Mouse (Mus musculus): ENCODE results near the gene Nr2c1. TPM values are rescaled to one million over a fixed set of nuclear protein-coding genes. Genes with fewer than 3 reads are reported as not detected.

Gene Nr2c1
- polyA plus RNA-seq (2015; fragmentation: Nextera tagmentation; extraction: Ambion mirVana), result 6.4 and 6.8 TPM in 2 replicates

- no peaks in the 10 kb centered on the region for H3K36me3 ChIP-seq (ENCODE audit: control insufficient read depth, insufficient read depth)
- no peaks in the 10 kb centered on the region for H3K27me3 ChIP-seq (ENCODE audit: control insufficient read depth, insufficient read depth, low read length)
- H3K4me3 ChIP-seq (ENCODE audit: low read length), result peak within 1 kb of the TSS; percentile 97
- H3K9ac ChIP-seq (ENCODE audit: low read length), result peak within 1 kb of the TSS; percentile 98
- H3K27ac ChIP-seq (ENCODE audit: low read length), result peak within 1 kb of the TSS; percentile 97
- peak; percentile 93 for ATAC-seq (replicated peaks; ENCODE audit: extremely low read depth, insufficient read depth, low FRiP score)
- H3K4me2 ChIP-seq (ENCODE audit: low read depth, low read length), result peak within 1 kb of the TSS; percentile 61
- under 1% methylated on average over 64 of the region's 64 CpGs for WGBS
- H3K9me3 ChIP-seq (replicated peaks; ENCODE audit: control insufficient read depth, low read length), result no peaks in the 10 kb centered on the region
- peaks cover 14% of the 10 kb centered on the region for H3K4me1 ChIP-seq (ENCODE audit: control insufficient read depth, insufficient read depth, low read length)
Measured at GRCm38 (mm10) chr10:94147756-94148531, at the start of gene Nr2c1. TSS of gene Nr2c1 (plus strand) at chr10:94148023.

- Histone ChIP-seq H3K27ac (ENCODE audit: low read length) (no peak overlapping the region), H3K4me2 (ENCODE audit: low read depth, low read length) (no peak overlapping the region), H3K27me3 (ENCODE audit: control insufficient read depth, insufficient read depth, low read length) (no peaks in the 10 kb centered on the region), H3K9ac (ENCODE audit: low read length) (no peak overlapping the region), H3K4me3 (ENCODE audit: low read length) (no peak overlapping the region), H3K36me3 (ENCODE audit: control insufficient read depth, insufficient read depth) (peaks cover 4% of the 10 kb centered on the region), H3K4me1 (ENCODE audit: control insufficient read depth, insufficient read depth, low read length) (peaks cover 7% of the 10 kb centered on the region), H3K9me3 (replicated peaks; ENCODE audit: control insufficient read depth, low read length) (no peaks in the 10 kb centered on the region)
- 78% methylated on average over 3 of the region's 3 CpGs for WGBS
- ATAC-seq (replicated peaks; ENCODE audit: extremely low read depth, insufficient read depth, low FRiP score), result no peak
Measured at GRCm38 (mm10) chr10:94098100-94098499, 49.7 kb upstream of the Nr2c1 start.

- Histone ChIP-seq H3K9me3 (replicated peaks; ENCODE audit: control insufficient read depth, low read length) (no peaks in the 10 kb centered on the region), H3K27ac (ENCODE audit: low read length) (no peak overlapping the region), H3K9ac (ENCODE audit: low read length) (no peak overlapping the region), H3K4me3 (ENCODE audit: low read length) (no peak overlapping the region), H3K36me3 (ENCODE audit: control insufficient read depth, insufficient read depth) (peaks cover 4% of the 10 kb centered on the region), H3K27me3 (ENCODE audit: control insufficient read depth, insufficient read depth, low read length) (no peaks in the 10 kb centered on the region), H3K4me1 (ENCODE audit: control insufficient read depth, insufficient read depth, low read length) (0 out of 2 replicates have a peak, but pooled peaks cover 5% of the 10 kb centered on the region), H3K4me2 (ENCODE audit: low read depth, low read length) (no peak overlapping the region)
- no peak for ATAC-seq (replicated peaks; ENCODE audit: extremely low read depth, insufficient read depth, low FRiP score)
- 89% methylated on average over 10 of the region's 10 CpGs for WGBS
Measured at GRCm38 (mm10) chr10:94105498-94105897, 42.3 kb upstream of the Nr2c1 start.

DNA sequence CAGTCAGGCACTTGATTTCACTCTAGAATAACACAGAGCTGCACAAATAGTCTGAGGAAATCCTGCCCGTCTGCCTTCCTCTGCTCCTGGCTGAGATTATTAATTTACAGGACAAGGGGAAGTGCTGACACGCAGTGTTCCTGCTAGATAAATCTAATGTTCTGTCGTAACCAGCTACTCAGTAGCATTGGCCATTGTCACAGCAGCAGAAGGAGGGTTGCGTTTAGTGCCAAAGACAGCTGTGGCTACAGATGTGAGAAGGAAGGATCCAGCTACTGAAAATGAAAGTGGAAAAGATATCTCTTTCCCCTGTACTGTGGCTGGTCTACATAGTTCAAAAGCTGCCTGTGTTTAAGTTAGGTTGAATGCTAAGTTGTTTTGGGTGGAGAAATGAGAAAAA, 40.7 kb upstream of the Nr2c1 start:
- no peak overlapping the region for H3K4me3 ChIP-seq (ENCODE audit: low read length)
- 28% methylated on average over 4 of the region's 4 CpGs for WGBS
- no peaks in the 10 kb centered on the region for H3K9me3 ChIP-seq (replicated peaks; ENCODE audit: control insufficient read depth, low read length)
- H3K9ac ChIP-seq (ENCODE audit: low read length), result no peak overlapping the region
- ATAC-seq (replicated peaks; ENCODE audit: extremely low read depth, insufficient read depth, low FRiP score), result peak; percentile 49; the same call in 1 of the 2 replicates
- peak overlapping the region; percentile 4; the same call in 1 of the 2 replicates for H3K27ac ChIP-seq (ENCODE audit: low read length)
- no peaks in the 10 kb centered on the region; the same call in 1 of the 2 replicates for H3K36me3 ChIP-seq (ENCODE audit: control insufficient read depth, insufficient read depth)
- H3K27me3 ChIP-seq (ENCODE audit: control insufficient read depth, insufficient read depth, low read length), result no peaks in the 10 kb centered on the region
- no peak overlapping the region for H3K4me2 ChIP-seq (ENCODE audit: low read depth, low read length)
- H3K4me1 ChIP-seq (ENCODE audit: control insufficient read depth, insufficient read depth, low read length), result 0 out of 2 replicates have a peak, but pooled peaks cover 5% of the 10 kb centered on the region

DNA sequence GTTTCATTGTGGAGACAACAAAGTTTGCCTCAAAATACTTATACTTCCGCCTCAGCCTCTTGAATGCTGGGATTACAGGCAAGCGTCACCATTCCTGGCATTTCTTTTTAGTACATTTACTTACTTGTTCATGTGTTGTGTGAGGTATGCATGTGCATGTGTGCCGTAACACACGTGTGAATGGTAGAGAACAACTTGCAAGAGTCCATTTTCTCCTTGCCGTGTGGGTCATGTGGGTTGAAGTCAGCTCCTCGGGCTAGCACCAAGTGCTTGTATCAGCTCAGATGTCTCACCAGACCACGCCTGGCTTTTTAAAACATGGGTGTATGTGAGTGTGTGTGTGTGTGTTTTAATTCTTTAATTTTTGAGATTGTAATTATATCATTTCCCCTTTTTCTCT, 40.2 kb upstream of the Nr2c1 start:
- Histone ChIP-seq H3K27ac (ENCODE audit: low read length) (peak overlapping the region; percentile 4; the same call in 1 of the 2 replicates), H3K4me2 (ENCODE audit: low read depth, low read length) (no peak overlapping the region), H3K27me3 (ENCODE audit: control insufficient read depth, insufficient read depth, low read length) (no peaks in the 10 kb centered on the region), H3K9me3 (replicated peaks; ENCODE audit: control insufficient read depth, low read length) (no peaks in the 10 kb centered on the region), H3K9ac (ENCODE audit: low read length) (no peak overlapping the region), H3K4me3 (ENCODE audit: low read length) (no peak overlapping the region), H3K4me1 (ENCODE audit: control insufficient read depth, insufficient read depth, low read length) (0 out of 2 replicates have a peak, but pooled peaks cover 5% of the 10 kb centered on the region), H3K36me3 (ENCODE audit: control insufficient read depth, insufficient read depth) (no peaks in the 10 kb centered on the region; the same call in 1 of the 2 replicates)
- no peak for ATAC-seq (replicated peaks; ENCODE audit: extremely low read depth, insufficient read depth, low FRiP score)
- WGBS, result 87% methylated on average over 7 of the region's 7 CpGs

DNA sequence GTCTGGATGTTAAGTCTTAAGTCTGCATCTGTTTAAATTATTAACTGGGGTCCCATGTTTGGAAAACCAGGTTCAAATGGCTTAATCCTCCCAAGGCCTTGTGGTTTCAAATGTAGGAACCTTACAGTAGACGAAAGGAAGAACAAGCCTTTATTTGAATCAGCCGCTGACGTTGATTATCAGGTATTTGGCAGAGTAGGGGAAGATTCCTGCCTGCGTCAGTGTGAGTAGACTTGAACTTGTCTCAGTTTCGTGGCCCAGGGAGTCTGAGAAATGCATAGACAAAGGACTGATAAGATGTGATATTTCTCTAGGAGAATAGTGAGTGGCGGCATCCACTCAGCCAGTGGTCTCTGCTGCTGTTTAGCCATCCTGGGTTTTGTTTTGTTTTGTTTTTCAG, 39.0 kb upstream of the Nr2c1 start:
- Histone ChIP-seq H3K27me3 (ENCODE audit: control insufficient read depth, insufficient read depth, low read length) (no peaks in the 10 kb centered on the region), H3K4me3 (ENCODE audit: low read length) (no peak overlapping the region), H3K36me3 (ENCODE audit: control insufficient read depth, insufficient read depth) (no peaks in the 10 kb centered on the region), H3K27ac (ENCODE audit: low read length) (no peak overlapping the region), H3K9ac (ENCODE audit: low read length) (no peak overlapping the region), H3K9me3 (replicated peaks; ENCODE audit: control insufficient read depth, low read length) (no peaks in the 10 kb centered on the region), H3K4me2 (ENCODE audit: low read depth, low read length) (no peak overlapping the region), H3K4me1 (ENCODE audit: control insufficient read depth, insufficient read depth, low read length) (0 out of 2 replicates have a peak, but pooled peaks cover 5% of the 10 kb centered on the region)
- 83% methylated on average over 6 of the region's 6 CpGs for WGBS
- no peak for ATAC-seq (replicated peaks; ENCODE audit: extremely low read depth, insufficient read depth, low FRiP score)

DNA sequence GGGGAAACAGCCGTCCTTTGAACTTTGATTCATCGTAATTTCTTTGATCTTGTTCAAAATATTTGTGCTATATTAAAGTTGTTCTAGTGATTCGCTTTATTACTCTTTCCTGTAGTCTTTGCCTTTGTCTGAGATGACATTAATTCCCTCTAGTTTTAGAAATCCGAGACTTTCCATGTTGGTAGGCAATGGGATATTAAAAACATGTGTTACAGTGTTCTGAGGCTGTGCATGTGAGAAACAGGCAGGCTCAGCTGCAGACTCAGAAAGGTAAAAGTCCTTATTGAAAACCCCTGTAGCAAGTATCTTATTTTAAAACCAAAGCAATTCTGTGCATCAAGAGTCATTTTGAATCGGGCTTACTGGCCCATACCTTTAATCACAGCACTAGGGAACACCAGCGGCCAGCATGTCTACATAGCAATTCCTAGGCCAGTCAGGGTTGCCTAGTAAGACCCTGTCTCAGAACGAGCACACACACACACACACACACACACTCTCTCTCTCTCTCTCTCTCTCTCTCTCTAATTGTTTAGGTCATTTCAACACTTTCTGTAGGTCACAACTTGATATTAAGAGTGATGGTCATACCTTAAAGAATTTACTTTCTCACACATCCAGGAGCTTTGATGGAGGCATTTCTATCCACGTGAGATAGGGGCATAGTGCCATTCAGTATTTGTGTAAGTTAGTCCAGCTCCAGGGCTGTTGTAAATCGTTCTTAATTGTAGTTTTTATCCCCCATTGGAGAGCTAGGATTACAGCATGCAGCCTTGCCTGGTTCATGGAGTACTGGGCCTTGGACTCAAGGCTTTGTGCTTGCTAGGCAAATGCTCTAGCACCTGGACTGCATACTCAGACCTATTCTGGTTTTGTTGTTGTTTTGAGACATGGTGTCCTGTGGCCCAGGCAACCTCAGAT, 36.7 kb upstream of the Nr2c1 start:
- Histone ChIP-seq H3K4me1 (ENCODE audit: control insufficient read depth, insufficient read depth, low read length) (peaks cover 16% of the 10 kb centered on the region), H3K36me3 (ENCODE audit: control insufficient read depth, insufficient read depth) (no peaks in the 10 kb centered on the region), H3K9me3 (replicated peaks; ENCODE audit: control insufficient read depth, low read length) (no peaks in the 10 kb centered on the region), H3K27me3 (ENCODE audit: control insufficient read depth, insufficient read depth, low read length) (no peaks in the 10 kb centered on the region), H3K4me2 (ENCODE audit: low read depth, low read length) (no peak overlapping the region), H3K9ac (ENCODE audit: low read length) (no peak overlapping the region), H3K27ac (ENCODE audit: low read length) (no peak overlapping the region), H3K4me3 (ENCODE audit: low read length) (no peak overlapping the region)
- WGBS, result 80% methylated on average over 9 of the region's 9 CpGs
- ATAC-seq (replicated peaks; ENCODE audit: extremely low read depth, insufficient read depth, low FRiP score), result no peak

DNA sequence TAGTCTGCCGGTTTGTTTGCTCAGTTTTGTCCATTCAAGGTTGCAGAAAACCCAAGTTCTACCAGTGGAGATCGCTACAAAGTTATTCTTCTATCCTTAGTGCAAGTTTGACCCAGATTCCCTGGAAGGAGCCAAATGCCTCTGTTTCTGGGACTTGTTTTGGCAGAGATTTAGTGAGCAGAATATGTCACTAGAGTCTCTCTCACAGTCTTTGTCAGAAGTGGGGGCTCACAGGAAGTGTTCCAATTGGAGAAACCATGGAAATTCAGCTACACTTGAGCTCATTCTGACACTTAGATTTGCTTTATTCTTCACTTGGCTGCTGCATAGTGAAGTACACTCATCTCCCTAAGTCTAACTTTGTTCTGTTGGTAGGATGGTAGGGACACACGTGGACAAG, 35.6 kb upstream of the Nr2c1 start:
- ATAC-seq (replicated peaks; ENCODE audit: extremely low read depth, insufficient read depth, low FRiP score), result no peak
- 84% methylated on average over 3 of the region's 3 CpGs for WGBS
- Histone ChIP-seq H3K9me3 (replicated peaks; ENCODE audit: control insufficient read depth, low read length) (no peaks in the 10 kb centered on the region), H3K36me3 (ENCODE audit: control insufficient read depth, insufficient read depth) (no peaks in the 10 kb centered on the region), H3K4me1 (ENCODE audit: control insufficient read depth, insufficient read depth, low read length) (peaks cover 21% of the 10 kb centered on the region), H3K4me2 (ENCODE audit: low read depth, low read length) (no peak overlapping the region), H3K27me3 (ENCODE audit: control insufficient read depth, insufficient read depth, low read length) (no peaks in the 10 kb centered on the region), H3K27ac (ENCODE audit: low read length) (no peak overlapping the region), H3K9ac (ENCODE audit: low read length) (no peak overlapping the region), H3K4me3 (ENCODE audit: low read length) (no peak overlapping the region)
